Mouse (Mus musculus) left cerebral cortex, adult 8-10 months (tissue): ENCODE measurements around the gene Grin2b. TPM values are rescaled to one million over a fixed set of nuclear protein-coding genes. Genes with fewer than 3 reads are reported as not detected.

ENCODE experiments used
- DNase-seq, 2 experiments: peaks; one replicate each; pipeline ENCODE4 v3.0.0; 2022; ENCODE audit warnings: low spot score in 2 of 2
- total RNA-seq, 4 experiments: library from RNA; stranded (reverse); gene quantifications; 2 replicates each; pipeline ENCODE4 v1.2.4; 2022

The Grin2b gene
- total RNA-seq, 4 experiments from 2014 or later = 190 to 249 (median 208) TPM

- DNase-seq = no peak
Measured at GRCm38 (mm10) chr6:136100241-136100640, 73.1 kb downstream of the Grin2b start.

GRCm38 (mm10) chr6:136096269-136096668, 77.0 kb downstream of the Grin2b start:
- DNase-seq = no peak

GRCm38 (mm10) chr6:136079991-136080734, 93.1 kb downstream of the Grin2b start:
- peak in 1 of 2 experiments; percentile 5 for DNase-seq

GRCm38 (mm10) chr6:136072326-136073054, 100.8 kb downstream of the Grin2b start:
- DNase-seq = no peak

GRCm38 (mm10) chr6:136070101-136070500, 103.2 kb downstream of the Grin2b start:
- no peak for DNase-seq

- no peak for DNase-seq
Measured at GRCm38 (mm10) chr6:136053346-136053745, 120.0 kb downstream of the Grin2b start.

GRCm38 (mm10) chr6:136050346-136050745, 123.0 kb downstream of the Grin2b start:
- peak in 1 of 2 experiments; percentile 7 for DNase-seq

- DNase-seq = peak in 1 of 2 experiments; percentile 4
Measured at GRCm38 (mm10) chr6:136048084-136048483, 125.2 kb downstream of the Grin2b start.

- DNase-seq = no peak
Measured at GRCm38 (mm10) chr6:136046091-136046490, 127.2 kb downstream of the Grin2b start.

GRCm38 (mm10) chr6:136044461-136044860, 128.8 kb downstream of the Grin2b start:
- no peak for DNase-seq

GRCm38 (mm10) chr6:136042375-136042774, 130.9 kb downstream of the Grin2b start:
- DNase-seq = no peak

GRCm38 (mm10) chr6:136041821-136042220, 131.5 kb downstream of the Grin2b start:
- no peak for DNase-seq

- DNase-seq = peak in 1 of 2 experiments; percentile 1
Measured at GRCm38 (mm10) chr6:136040931-136041330, 132.4 kb downstream of the Grin2b start.

GRCm38 (mm10) chr6:136029235-136029939, 143.9 kb downstream of the Grin2b start:
- no peak for DNase-seq

GRCm38 (mm10) chr6:136026936-136027335, 146.4 kb downstream of the Grin2b start:
- DNase-seq = no peak

- DNase-seq = no peak
Measured at GRCm38 (mm10) chr6:136025801-136026200, 147.5 kb downstream of the Grin2b start.

- no peak for DNase-seq
Measured at GRCm38 (mm10) chr6:136020460-136020859, 152.9 kb downstream of the Grin2b start.

GRCm38 (mm10) chr6:136018962-136019361, 154.3 kb downstream of the Grin2b start:
- DNase-seq = no peak

GRCm38 (mm10) chr6:136013556-136014380, 159.5 kb downstream of the Grin2b start:
- no peak for DNase-seq

- no peak for DNase-seq
Measured at GRCm38 (mm10) chr6:136011533-136011932, 161.8 kb downstream of the Grin2b start.

GRCm38 (mm10) chr6:136011038-136011311, 162.3 kb downstream of the Grin2b start:
- no peak for DNase-seq
